ENCODE assay signal across 8 mouse cellular contexts in the genomic region with DNA sequence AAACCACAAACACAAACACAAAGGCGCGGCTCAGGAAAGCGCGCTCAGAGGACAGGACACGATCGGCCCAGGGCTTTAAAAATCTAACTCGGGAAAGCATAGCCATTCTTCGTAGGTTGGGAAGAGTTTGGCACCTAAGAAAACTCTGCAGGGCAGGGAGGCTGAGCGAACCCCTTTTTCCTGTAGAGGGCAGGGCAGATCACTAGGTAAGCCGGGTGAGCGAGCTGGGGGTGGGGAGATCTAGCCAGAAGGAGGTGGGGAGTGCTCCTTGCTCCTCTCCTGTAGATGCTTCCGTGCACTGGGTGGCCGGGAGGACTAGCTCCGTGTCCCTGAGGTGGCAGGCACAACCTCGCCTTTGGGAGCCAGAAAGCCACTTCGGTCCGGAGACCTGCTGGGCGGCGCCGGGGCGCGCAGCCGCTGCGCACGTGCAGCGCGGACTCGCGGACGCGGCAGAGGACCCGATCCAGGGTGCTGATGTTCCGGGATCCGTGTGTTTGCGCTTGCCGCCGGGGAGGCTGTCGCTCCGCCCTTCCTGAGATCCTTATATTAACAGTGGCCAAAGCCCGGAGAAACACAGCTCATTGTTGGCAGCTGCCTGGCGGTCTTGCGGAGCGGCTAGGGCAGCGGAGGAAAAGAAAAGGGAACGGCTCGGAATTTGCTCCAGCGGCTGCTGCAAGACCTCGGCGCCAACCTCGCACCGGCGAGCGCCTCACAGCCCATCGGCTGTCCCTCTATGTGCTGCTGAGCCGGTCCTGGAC. TPM values are rescaled to one million over a fixed set of nuclear protein-coding genes. Genes with fewer than 3 reads are reported as not detected.
DNase-seq lines count a peak whose midpoint lies in the region; ATAC-seq lines count a peak whose summit lies in the region.

A gene (plus strand): TSS at position 566 of the 758 bp plus-strand sequence.

- H3K27ac ChIP-seq in intestine, embryonic 14.5 days (ENCODE audit: low read depth) = peak within 1 kb of the TSS; percentile 98

- peaks cover 26% of the 10 kb centered on the region for H3K4me1 ChIP-seq in intestine, embryonic 14.5 days (replicated peaks; ENCODE audit: control insufficient read depth, insufficient read depth, low read length)

- under 1% methylated on average over 54 of the region's 55 CpGs for WGBS in intestine, embryonic 14.5 days

- H3K4me2 ChIP-seq in intestine, embryonic 14.5 days (ENCODE audit: low read length) = peak within 1 kb of the TSS; percentile 95

- H3K27me3 ChIP-seq in intestine, embryonic 14.5 days (replicated peaks; ENCODE audit: control insufficient read depth, insufficient read depth, low read length) = no peaks in the 10 kb centered on the region

- H3K36me3 ChIP-seq in intestine, embryonic 14.5 days (ENCODE audit: control insufficient read depth, insufficient read depth, low read length) = peaks cover 9% of the 10 kb centered on the region; the same call in 1 of the 2 replicates

- intact Hi-C loops in left cerebral cortex, postnatal 14 days (cut with DNase I) = loop anchor here (10.0 kb wide), 2 partner anchors 488 to 648 kb away; no protein-coding TSS in a partner anchor

- H3K9ac ChIP-seq in intestine, embryonic 14.5 days (ENCODE audit: low read length) = peak within 1 kb of the TSS; percentile 93

- ATAC-seq in intestine, embryonic 14.5 days (replicated peaks; ENCODE audit: low FRiP score, low TSS enrichment, low read depth) = peak; percentile 81

- peak within 1 kb of the TSS; percentile 92 for H3K4me3 ChIP-seq in intestine, embryonic 14.5 days (ENCODE audit: low read depth, low read length)

- DNase-seq in adrenal gland, adult (ENCODE audit: inconsistent age in 2 of 2, low spot score in 1 of 2) = peak; percentile 97 to 100
- DNase-seq in embryo, embryonic 10.5 days (ENCODE audit: low spot score) = peak; percentile 94
- DNase-seq in gastrocnemius, postnatal 25 days = peak; percentile 96
- DNase-seq in intestine, embryonic 14.5 days (ENCODE audit: low spot score) = peak; percentile 100
- peak; percentile 97 to 99 for DNase-seq in left cerebral cortex, postnatal 14 days (ENCODE audit: low spot score in 2 of 2)
- DNase-seq in mesoderm, embryonic 11.5 days (ENCODE audit: low read depth, low spot score) = peak; percentile 97
- DNase-seq in right cerebral cortex, postnatal 36 days (ENCODE audit: low spot score in 2 of 2) = peak; percentile 93 to 95
- DNase-seq in yolk sac, embryonic 10.5 days (ENCODE audit: low spot score) = peak; percentile 97

- H3K9me3 ChIP-seq in intestine, embryonic 14.5 days (ENCODE audit: control insufficient read depth, low read length) = no peaks in the 10 kb centered on the region

RNA-seq across cellular contexts. Expression of the gene that starts here (rescaled TPM):
- 10 to 100 TPM; 34.4 to 98.8 TPM for total RNA-seq in gastrocnemius, postnatal 25 days (2021)
- polyA plus RNA-seq in intestine, embryonic 14.5 days (2014; fragmentation: Nextera tagmentation; extraction: Ambion mirVana) = 45.2 and 48.7 TPM in 2 replicates
- total RNA-seq in left cerebral cortex, postnatal 14 days (2021) = 10 to 100 TPM; 38.9 to 41.6 TPM

Comparison
In these comparisons a context has a peak if more than half of its experiments do, and no peak if none do; other contexts are left out.
1. Peak in every context shown above with its lines: DNase-seq, ATAC-seq, H3K4me3 ChIP-seq and H3K27ac ChIP-seq.